Mouse (Mus musculus): ENCODE data around the gene Rbfox3. TPM values are rescaled to one million over a fixed set of nuclear protein-coding genes. Genes with fewer than 3 reads are reported as not detected.

The Rbfox3 gene
- polyA plus RNA-seq, 1 experiment from 2014 or later: 0.76 TPM

DNA sequence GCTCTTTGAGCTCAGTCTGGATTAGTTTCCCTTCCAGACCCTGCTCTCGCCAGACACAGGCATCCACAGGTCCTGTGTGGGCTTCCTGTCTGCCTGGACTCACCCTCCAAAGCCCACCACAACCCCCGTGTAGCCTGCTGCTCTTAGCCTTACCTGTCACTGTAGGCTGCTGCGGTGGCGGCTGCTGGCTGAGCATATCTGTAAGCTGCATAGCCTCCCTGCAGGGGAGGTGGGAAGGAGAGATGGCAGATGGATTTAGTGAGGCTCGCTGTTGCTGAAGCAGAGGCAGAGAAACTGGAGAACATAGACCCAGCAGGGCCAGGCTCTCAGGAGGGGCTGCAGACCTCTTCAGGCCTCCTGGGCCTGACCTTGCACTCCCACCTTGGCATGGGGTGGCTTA lies 416.3 kb downstream of the Rbfox3 start:
- no peak overlapping the region for H3K4me3 ChIP-seq (ENCODE audit: low read depth, low read length)
- H3K36me3 ChIP-seq (ENCODE audit: control insufficient read depth, insufficient read depth, low read length): no peaks in the 10 kb centered on the region
- no peak overlapping the region for H3K9ac ChIP-seq (ENCODE audit: low read length)
- H3K27ac ChIP-seq (replicated peaks): no peak overlapping the region
- H3K4me1 ChIP-seq (replicated peaks; ENCODE audit: control insufficient read depth, insufficient read depth): no peaks in the 10 kb centered on the region
- H3K9me3 ChIP-seq (ENCODE audit: control insufficient read depth, low read length): no peaks in the 10 kb centered on the region
- no peaks in the 10 kb centered on the region for H3K27me3 ChIP-seq (ENCODE audit: control insufficient read depth, insufficient read depth, low read length)
- WGBS: 49% methylated on average over 5 of the region's 5 CpGs
- TF ChIP-seq EP300 (optimal IDR thresholded peaks at IDR 0.05): no peak
- no peak for TF ChIP-seq CTCF (IDR thresholded peaks at IDR 0.05; ENCODE audit: low read depth)
- ATAC-seq (ENCODE audit: low FRiP score, low TSS enrichment) (no peak), DNase-seq (ENCODE audit: low spot score) (no peak)
- no peak overlapping the region for H3K4me2 ChIP-seq (replicated peaks; ENCODE audit: low read depth)

DNA sequence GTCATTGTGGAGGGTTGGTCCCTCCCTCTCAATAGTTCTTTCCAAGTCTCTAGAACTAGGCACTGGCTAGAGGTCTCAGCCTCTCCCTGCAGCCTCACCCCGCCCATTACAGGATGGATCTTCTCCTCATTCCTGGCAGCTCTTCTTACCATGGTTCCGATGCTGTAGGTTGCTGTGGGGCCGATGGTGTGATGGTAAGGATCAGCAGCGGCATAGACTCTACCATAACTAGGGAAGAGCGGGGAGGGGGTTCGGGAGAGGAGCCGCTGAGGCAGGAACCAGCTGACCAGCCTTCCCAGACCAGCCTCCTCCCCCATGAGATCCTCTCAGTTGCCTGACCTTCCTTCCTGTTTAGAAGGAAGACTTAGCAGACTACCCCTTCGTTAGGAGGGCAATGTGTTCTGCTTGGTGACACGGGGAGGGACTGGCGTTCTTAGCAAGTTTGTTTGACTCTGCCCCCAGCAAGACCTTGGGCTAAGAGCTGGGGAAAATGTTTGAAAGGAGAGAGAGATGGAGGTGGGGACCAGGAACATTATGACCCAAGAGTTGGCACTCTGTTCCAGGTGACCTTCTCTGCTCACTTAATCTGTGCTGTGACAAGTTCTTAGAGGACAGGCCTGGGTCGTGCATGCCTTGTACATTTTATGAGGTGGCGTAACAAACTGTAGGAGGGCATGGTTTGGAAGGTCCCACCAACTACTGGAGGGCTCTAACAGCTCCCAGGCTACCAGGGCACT lies 417.2 kb downstream of the Rbfox3 start:
- no peak overlapping the region for H3K4me2 ChIP-seq (replicated peaks; ENCODE audit: low read depth)
- no peaks in the 10 kb centered on the region for H3K27me3 ChIP-seq (ENCODE audit: control insufficient read depth, insufficient read depth, low read length)
- TF ChIP-seq CTCF (IDR thresholded peaks at IDR 0.05; ENCODE audit: low read depth) (no peak), EP300 (optimal IDR thresholded peaks at IDR 0.05) (no peak)
- no peak overlapping the region for H3K4me3 ChIP-seq (ENCODE audit: low read depth, low read length)
- H3K4me1 ChIP-seq (replicated peaks; ENCODE audit: control insufficient read depth, insufficient read depth): no peaks in the 10 kb centered on the region
- H3K36me3 ChIP-seq (ENCODE audit: control insufficient read depth, insufficient read depth, low read length): no peaks in the 10 kb centered on the region
- 77% methylated on average over 12 of the region's 12 CpGs for WGBS
- ATAC-seq (ENCODE audit: low FRiP score, low TSS enrichment): no peak
- no peak overlapping the region for H3K27ac ChIP-seq (replicated peaks)
- DNase-seq (ENCODE audit: low spot score): no peak
- no peak overlapping the region for H3K9ac ChIP-seq (ENCODE audit: low read length)
- no peaks in the 10 kb centered on the region for H3K9me3 ChIP-seq (ENCODE audit: control insufficient read depth, low read length)

DNA sequence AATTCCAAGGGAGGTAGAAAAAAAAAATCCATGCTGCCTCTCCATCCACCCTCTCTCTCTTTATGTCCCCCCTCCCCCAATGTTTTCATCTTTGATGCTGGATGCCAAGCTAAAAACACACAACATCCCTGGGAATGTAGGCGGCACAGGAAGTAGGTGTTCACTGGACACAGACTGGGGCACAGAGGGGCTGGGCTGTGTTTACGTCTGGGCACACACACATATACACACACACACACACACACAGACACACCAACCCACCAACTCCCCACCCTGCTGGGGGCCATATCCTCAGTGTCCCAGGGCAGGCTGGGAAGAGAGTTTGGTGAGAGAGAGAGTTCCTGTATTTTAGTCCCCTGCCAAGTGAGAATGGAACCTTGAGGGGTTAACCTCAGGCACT lies 417.9 kb downstream of the Rbfox3 start:
- TF ChIP-seq EP300 (optimal IDR thresholded peaks at IDR 0.05) (no peak), CTCF (IDR thresholded peaks at IDR 0.05; ENCODE audit: low read depth) (no peak)
- no peak overlapping the region for H3K9ac ChIP-seq (ENCODE audit: low read length)
- H3K4me1 ChIP-seq (replicated peaks; ENCODE audit: control insufficient read depth, insufficient read depth): no peaks in the 10 kb centered on the region
- DNase-seq (ENCODE audit: low spot score) (no peak), ATAC-seq (ENCODE audit: low FRiP score, low TSS enrichment) (no peak)
- H3K9me3 ChIP-seq (ENCODE audit: control insufficient read depth, low read length): no peaks in the 10 kb centered on the region
- H3K36me3 ChIP-seq (ENCODE audit: control insufficient read depth, insufficient read depth, low read length): no peaks in the 10 kb centered on the region
- 57% methylated on average over 2 of the region's 2 CpGs for WGBS
- H3K27me3 ChIP-seq (ENCODE audit: control insufficient read depth, insufficient read depth, low read length): no peaks in the 10 kb centered on the region
- H3K4me2 ChIP-seq (replicated peaks; ENCODE audit: low read depth): no peak overlapping the region
- H3K4me3 ChIP-seq (ENCODE audit: low read depth, low read length): no peak overlapping the region
- no peak overlapping the region for H3K27ac ChIP-seq (replicated peaks)

DNA sequence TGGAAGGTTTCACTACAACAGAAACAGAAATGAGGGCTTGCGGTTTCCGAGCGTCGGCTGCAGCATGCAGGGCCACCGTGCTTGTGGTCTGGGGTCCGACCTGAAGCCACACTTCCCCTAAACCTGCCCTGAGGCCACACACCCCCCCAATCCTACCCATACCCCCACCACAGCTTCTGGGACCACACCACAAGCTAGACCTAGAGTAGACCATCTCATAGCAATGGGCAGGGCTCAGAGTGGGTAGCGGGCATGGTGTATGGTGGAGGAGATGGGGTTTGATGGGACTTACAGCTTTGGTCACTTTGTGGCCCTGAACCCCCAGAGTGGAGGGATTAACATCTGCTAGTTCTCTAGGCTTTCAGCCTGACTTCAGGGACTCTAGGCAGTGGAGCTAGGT lies 420.2 kb downstream of the Rbfox3 start:
- H3K36me3 ChIP-seq (ENCODE audit: control insufficient read depth, insufficient read depth, low read length): peaks cover 3% of the 10 kb centered on the region; the same call in 1 of the 2 replicates
- 87% methylated on average over 7 of the region's 7 CpGs for WGBS
- no peak overlapping the region for H3K4me2 ChIP-seq (replicated peaks; ENCODE audit: low read depth)
- TF ChIP-seq EP300 (optimal IDR thresholded peaks at IDR 0.05) (no peak), CTCF (IDR thresholded peaks at IDR 0.05; ENCODE audit: low read depth) (no peak)
- DNase-seq (ENCODE audit: low spot score) (no peak), ATAC-seq (ENCODE audit: low FRiP score, low TSS enrichment) (no peak)
- H3K27me3 ChIP-seq (ENCODE audit: control insufficient read depth, insufficient read depth, low read length): no peaks in the 10 kb centered on the region
- no peaks in the 10 kb centered on the region for H3K9me3 ChIP-seq (ENCODE audit: control insufficient read depth, low read length)
- no peak overlapping the region for H3K27ac ChIP-seq (replicated peaks)
- no peak overlapping the region for H3K4me3 ChIP-seq (ENCODE audit: low read depth, low read length)
- no peak overlapping the region for H3K9ac ChIP-seq (ENCODE audit: low read length)
- no peaks in the 10 kb centered on the region for H3K4me1 ChIP-seq (replicated peaks; ENCODE audit: control insufficient read depth, insufficient read depth)

DNA sequence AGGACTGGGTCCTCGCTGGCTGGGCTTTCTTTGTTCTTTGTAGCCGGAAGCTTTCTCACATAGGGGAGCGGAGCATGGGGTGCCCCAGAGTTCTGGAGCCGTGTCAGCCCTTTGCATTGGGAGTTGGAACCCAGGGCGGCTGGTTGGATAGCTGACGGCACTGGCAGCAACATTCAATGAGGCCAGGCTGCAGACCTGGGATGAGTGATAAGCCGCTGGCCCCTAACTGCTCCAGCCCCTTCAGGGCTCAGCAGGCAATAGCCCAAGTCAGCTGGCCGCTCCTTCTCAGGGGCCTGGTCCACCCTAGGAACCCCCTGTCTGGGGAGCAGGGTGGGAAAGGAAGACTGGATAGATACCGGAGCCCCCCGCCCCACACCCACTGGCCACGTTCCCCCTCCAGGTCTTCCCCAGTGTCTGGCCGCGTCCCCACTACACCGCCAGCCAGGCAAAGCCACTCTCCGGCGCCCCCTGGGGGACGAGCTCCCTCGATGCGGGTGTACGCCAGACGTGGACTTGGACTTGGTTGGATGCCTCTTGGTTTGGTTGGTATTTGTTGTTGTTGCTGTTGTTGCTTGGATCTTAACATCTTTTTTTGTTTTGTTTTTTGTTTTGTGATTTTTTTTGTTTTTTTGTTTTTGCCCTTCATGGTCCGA lies 420.7 kb downstream of the Rbfox3 start:
- 22% methylated on average over 22 of the region's 22 CpGs for WGBS
- Histone ChIP-seq H3K4me1 (replicated peaks; ENCODE audit: control insufficient read depth, insufficient read depth) (no peaks in the 10 kb centered on the region), H3K4me2 (replicated peaks; ENCODE audit: low read depth) (peak overlapping the region; percentile 41), H3K9ac (ENCODE audit: low read length) (0 out of 2 replicates have a peak overlapping the region, but pooled peaks have one; percentile 8), H3K27me3 (ENCODE audit: control insufficient read depth, insufficient read depth, low read length) (no peaks in the 10 kb centered on the region), H3K27ac (replicated peaks) (no peak overlapping the region), H3K4me3 (ENCODE audit: low read depth, low read length) (0 out of 2 replicates have a peak overlapping the region, but pooled peaks have one; percentile 12), H3K9me3 (ENCODE audit: control insufficient read depth, low read length) (no peaks in the 10 kb centered on the region), H3K36me3 (ENCODE audit: control insufficient read depth, insufficient read depth, low read length) (peaks cover 3% of the 10 kb centered on the region; the same call in 1 of the 2 replicates)
- TF ChIP-seq EP300 (optimal IDR thresholded peaks at IDR 0.05) (no peak), CTCF (IDR thresholded peaks at IDR 0.05; ENCODE audit: low read depth) (peak; percentile 91)
- peak; percentile 41; the same call in 1 of the 2 replicates for ATAC-seq (ENCODE audit: low FRiP score, low TSS enrichment)
- DNase-seq (ENCODE audit: low spot score): peak; percentile 87

DNA sequence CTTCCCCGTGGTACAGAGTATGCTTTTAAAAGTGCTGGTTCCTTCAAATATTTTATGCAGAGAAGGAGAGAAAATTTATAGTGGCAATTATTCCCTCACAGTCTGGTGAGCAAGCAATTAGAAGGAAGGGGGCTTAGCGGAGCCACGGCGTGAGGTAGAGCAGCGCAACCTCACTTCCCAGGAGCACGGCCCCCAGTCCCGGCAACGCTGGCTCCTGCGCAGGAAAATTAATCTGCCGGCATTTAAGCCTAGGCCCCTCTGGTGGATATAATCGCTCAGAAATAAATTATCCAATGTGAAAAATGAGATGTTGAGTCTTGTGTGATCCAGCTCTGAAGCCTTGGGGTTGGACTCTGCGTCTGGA lies 422.5 kb downstream of the Rbfox3 start:
- H3K27ac ChIP-seq (replicated peaks): no peak overlapping the region
- ATAC-seq (ENCODE audit: low FRiP score, low TSS enrichment) (no peak), DNase-seq (ENCODE audit: low spot score) (no peak)
- 76% methylated on average over 12 of the region's 12 CpGs for WGBS
- H3K4me2 ChIP-seq (replicated peaks; ENCODE audit: low read depth): no peak overlapping the region
- no peak overlapping the region for H3K9ac ChIP-seq (ENCODE audit: low read length)
- TF ChIP-seq EP300 (optimal IDR thresholded peaks at IDR 0.05) (no peak), CTCF (IDR thresholded peaks at IDR 0.05; ENCODE audit: low read depth) (no peak)
- H3K9me3 ChIP-seq (ENCODE audit: control insufficient read depth, low read length): no peaks in the 10 kb centered on the region
- no peak overlapping the region for H3K4me3 ChIP-seq (ENCODE audit: low read depth, low read length)
- H3K36me3 ChIP-seq (ENCODE audit: control insufficient read depth, insufficient read depth, low read length): peaks cover 5% of the 10 kb centered on the region
- H3K4me1 ChIP-seq (replicated peaks; ENCODE audit: control insufficient read depth, insufficient read depth): no peaks in the 10 kb centered on the region
- H3K27me3 ChIP-seq (ENCODE audit: control insufficient read depth, insufficient read depth, low read length): no peaks in the 10 kb centered on the region

All from stomach, postnatal 0 days (tissue).